Mouse (Mus musculus): ENCODE measurements around the gene Ugt1a6a. TPM values are rescaled to one million over a fixed set of nuclear protein-coding genes. Genes with fewer than 3 reads are reported as not detected.
A peak's percentile ranks its signal among the peaks of the same experiment; 100 is the strongest.
"Not testable (repeated sequence)": the region's sequence is repeated elsewhere in the genome, so short reads cannot be mapped to it uniquely, and the experiment has no call there.

The Ugt1a6a gene
- polyA plus RNA-seq, 1 experiment, result 2.1 TPM

GRCm38 (mm10) chr1:88104667-88105430 lies 29.8 kb upstream of the Ugt1a6a start:
- no peak for TF ChIP-seq POLR2A (IDR thresholded peaks at IDR 0.05; ENCODE audit: low read depth, low read length)
- no peak for TF ChIP-seq CTCF (IDR thresholded peaks at IDR 0.05; ENCODE audit: extremely low read depth, insufficient read length, insufficient replicate concordance, low read depth, low read length)

DNA sequence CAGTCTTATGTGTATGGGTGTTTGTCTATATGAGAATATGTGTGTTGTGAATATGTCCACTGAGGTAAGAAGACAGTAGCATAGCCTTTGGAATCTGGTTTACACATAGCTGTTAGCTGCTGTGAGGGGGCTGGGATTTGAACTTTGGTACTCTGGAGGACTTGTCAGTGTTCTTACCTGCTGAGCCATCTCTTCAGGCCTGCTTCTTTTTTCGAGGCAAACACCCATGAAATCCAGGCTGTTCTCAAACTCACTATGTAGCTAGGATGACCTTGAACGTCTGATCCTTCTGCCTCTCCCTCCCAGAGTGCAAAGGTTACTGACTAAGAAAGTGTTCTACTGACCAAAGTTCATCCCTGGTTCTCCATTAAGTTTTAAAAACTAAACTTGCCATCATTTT lies 29.0 kb upstream of the Ugt1a6a start:
- no peaks in the 10 kb centered on the region for H3K36me3 ChIP-seq (ENCODE audit: control insufficient read depth, insufficient read depth, low read length)
- H3K27ac ChIP-seq (ENCODE audit: insufficient read depth, low read depth, low read length), result no peak overlapping the region
- no peak overlapping the region for H3K4me3 ChIP-seq (ENCODE audit: low read depth, low read length)
- H3K4me1 ChIP-seq (ENCODE audit: control insufficient read depth, insufficient read depth, insufficient read length, low read length), result peaks cover 18% of the 10 kb centered on the region; the same call in 1 of the 2 replicates
- no peaks in the 10 kb centered on the region for H3K27me3 ChIP-seq (ENCODE audit: control insufficient read depth, insufficient read depth, low read length)
- WGBS, result 15% methylated on average over 2 of the region's 2 CpGs
- TF ChIP-seq CTCF (IDR thresholded peaks at IDR 0.05; ENCODE audit: extremely low read depth, insufficient read length, insufficient replicate concordance, low read depth, low read length) (no peak), POLR2A (IDR thresholded peaks at IDR 0.05; ENCODE audit: low read depth, low read length) (no peak)

More at GRCm38 (mm10) chr1:88104667-88105430, 29.8 kb upstream of the Ugt1a6a start:
- Histone ChIP-seq H3K36me3 (ENCODE audit: control insufficient read depth, insufficient read depth, low read length) (no peaks in the 10 kb centered on the region), H3K27ac (ENCODE audit: insufficient read depth, low read depth, low read length) (no peak overlapping the region), H3K4me1 (ENCODE audit: control insufficient read depth, insufficient read depth, insufficient read length, low read length) (peaks cover 18% of the 10 kb centered on the region; the same call in 1 of the 2 replicates), H3K4me3 (ENCODE audit: low read depth, low read length) (no peak overlapping the region), H3K27me3 (ENCODE audit: control insufficient read depth, insufficient read depth, low read length) (no peaks in the 10 kb centered on the region)
- 80% methylated on average over 1 of the region's 1 CpGs for WGBS

DNA sequence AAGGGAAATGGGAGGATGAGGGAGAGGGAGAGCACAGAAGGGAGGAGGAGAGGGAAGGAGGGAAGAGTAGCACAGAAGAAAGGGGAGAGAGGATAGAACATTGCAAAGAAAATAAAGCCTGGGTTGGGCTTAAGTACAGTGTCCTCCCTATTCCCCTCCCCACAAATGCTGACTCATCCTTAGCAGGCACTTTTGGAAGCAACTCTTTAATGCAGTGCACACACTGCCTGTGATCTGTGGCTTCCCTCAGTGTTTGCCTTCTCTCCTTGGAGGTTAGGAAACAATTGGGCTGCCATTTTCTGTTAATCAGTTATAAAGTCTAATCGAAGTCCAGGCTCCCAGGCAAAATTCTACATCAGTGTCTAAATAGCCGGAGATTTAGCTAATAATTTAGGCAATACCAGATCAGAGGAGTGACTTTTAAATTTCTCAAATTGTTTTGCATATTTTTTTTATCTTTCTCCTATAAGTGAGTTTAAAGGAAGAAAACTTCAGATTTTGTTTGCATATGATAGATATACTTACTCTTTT lies 25.5 kb upstream of the Ugt1a6a start:
- WGBS, result 20% methylated on average over 2 of the region's 2 CpGs

GRCm38 (mm10) chr1:88109604-88110003 lies 25.0 kb upstream of the Ugt1a6a start:
- H3K4me1 ChIP-seq (ENCODE audit: control insufficient read depth, insufficient read depth, insufficient read length, low read length), result peaks cover 11% of the 10 kb centered on the region; the same call in 1 of the 2 replicates
- H3K4me3 ChIP-seq (ENCODE audit: low read depth, low read length); H3K36me3 ChIP-seq (ENCODE audit: control insufficient read depth, insufficient read depth, low read length); H3K27me3 ChIP-seq (ENCODE audit: control insufficient read depth, insufficient read depth, low read length); H3K27ac ChIP-seq (ENCODE audit: insufficient read depth, low read depth, low read length): not testable (repeated sequence)
- WGBS, result 31% methylated on average over 2 of the region's 2 CpGs

More for the DNA sequence above, 25.5 kb upstream of the Ugt1a6a start:
- H3K27me3 ChIP-seq (ENCODE audit: control insufficient read depth, insufficient read depth, low read length); H3K4me3 ChIP-seq (ENCODE audit: low read depth, low read length); H3K36me3 ChIP-seq (ENCODE audit: control insufficient read depth, insufficient read depth, low read length); H3K27ac ChIP-seq (ENCODE audit: insufficient read depth, low read depth, low read length): not testable (repeated sequence)
- H3K4me1 ChIP-seq (ENCODE audit: control insufficient read depth, insufficient read depth, insufficient read length, low read length), result peaks cover 15% of the 10 kb centered on the region; the same call in 1 of the 2 replicates

GRCm38 (mm10) chr1:88112769-88113168 lies 21.8 kb upstream of the Ugt1a6a start:
- not testable (repeated sequence) for H3K4me1 ChIP-seq (ENCODE audit: control insufficient read depth, insufficient read depth, insufficient read length, low read length); H3K4me3 ChIP-seq (ENCODE audit: low read depth, low read length); H3K27me3 ChIP-seq (ENCODE audit: control insufficient read depth, insufficient read depth, low read length); H3K36me3 ChIP-seq (ENCODE audit: control insufficient read depth, insufficient read depth, low read length); H3K27ac ChIP-seq (ENCODE audit: insufficient read depth, low read depth, low read length)
- 78% methylated on average over 6 of the region's 6 CpGs for WGBS

DNA sequence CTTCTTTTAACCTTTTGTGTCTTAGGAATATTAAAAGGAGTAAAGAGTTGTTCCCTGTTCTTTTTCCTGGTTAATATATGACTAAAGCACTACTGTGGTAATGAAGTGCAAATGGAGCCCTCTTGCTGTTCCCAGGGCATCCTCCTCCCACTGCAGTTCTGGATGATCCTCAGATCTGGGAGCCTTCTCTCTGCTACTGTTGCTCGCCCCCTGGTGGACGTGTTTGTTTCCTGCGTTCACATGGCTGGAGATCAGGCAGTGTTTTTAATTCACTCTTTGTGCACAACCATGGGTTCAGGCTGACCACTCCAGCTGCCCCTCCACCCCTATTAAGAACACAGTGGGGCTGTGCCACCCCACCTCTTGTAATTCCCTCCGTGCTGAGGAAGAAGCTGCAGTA lies 14.1 kb upstream of the Ugt1a6a start:
- 0 out of 2 replicates have a peak, but pooled peaks have one; percentile 38 for TF ChIP-seq CTCF (IDR thresholded peaks at IDR 0.05; ENCODE audit: extremely low read depth, insufficient read length, insufficient replicate concordance, low read depth, low read length)
- H3K4me1 ChIP-seq (ENCODE audit: control insufficient read depth, insufficient read depth, insufficient read length, low read length); H3K4me3 ChIP-seq (ENCODE audit: low read depth, low read length); H3K27me3 ChIP-seq (ENCODE audit: control insufficient read depth, insufficient read depth, low read length); H3K27ac ChIP-seq (ENCODE audit: insufficient read depth, low read depth, low read length); H3K36me3 ChIP-seq (ENCODE audit: control insufficient read depth, insufficient read depth, low read length): not testable (repeated sequence)
- 16% methylated on average over 4 of the region's 4 CpGs for WGBS

DNA sequence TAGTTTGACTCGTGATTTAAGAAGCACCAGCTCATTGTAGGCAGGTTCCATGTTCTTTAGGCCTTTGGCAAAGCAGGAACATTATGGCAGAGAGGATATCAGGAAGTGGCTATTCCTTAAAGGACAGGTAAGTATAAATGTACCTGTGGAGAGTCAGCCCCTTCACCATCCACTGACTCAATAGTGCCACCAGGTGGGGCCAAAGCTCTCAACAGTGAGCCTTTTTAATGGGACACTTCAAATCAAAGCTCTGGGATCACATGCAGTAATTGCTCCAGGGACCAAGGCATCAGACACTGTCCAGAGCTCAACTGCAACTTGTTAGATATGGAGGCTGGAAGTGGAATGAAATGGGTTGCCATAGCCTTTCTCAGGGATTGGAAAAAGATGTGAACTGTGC lies 13.1 kb upstream of the Ugt1a6a start:
- not testable (repeated sequence) for H3K27me3 ChIP-seq (ENCODE audit: control insufficient read depth, insufficient read depth, low read length); H3K27ac ChIP-seq (ENCODE audit: insufficient read depth, low read depth, low read length); H3K4me1 ChIP-seq (ENCODE audit: control insufficient read depth, insufficient read depth, insufficient read length, low read length); H3K4me3 ChIP-seq (ENCODE audit: low read depth, low read length); H3K36me3 ChIP-seq (ENCODE audit: control insufficient read depth, insufficient read depth, low read length)
- TF ChIP-seq CTCF (IDR thresholded peaks at IDR 0.05; ENCODE audit: extremely low read depth, insufficient read length, insufficient replicate concordance, low read depth, low read length), result peak; percentile 24; the same call in 1 of the 2 replicates
- no CpG with 5 or more reads among the region's 1 CpGs for WGBS

- not testable (repeated sequence) for H3K4me1 ChIP-seq (ENCODE audit: control insufficient read depth, insufficient read depth, insufficient read length, low read length); H3K27ac ChIP-seq (ENCODE audit: insufficient read depth, low read depth, low read length); H3K36me3 ChIP-seq (ENCODE audit: control insufficient read depth, insufficient read depth, low read length); H3K27me3 ChIP-seq (ENCODE audit: control insufficient read depth, insufficient read depth, low read length); H3K4me3 ChIP-seq (ENCODE audit: low read depth, low read length)
- WGBS, result 79% methylated on average over 4 of the region's 4 CpGs
Measured at GRCm38 (mm10) chr1:88125827-88126360, 8.7 kb upstream of the Ugt1a6a start.

DNA sequence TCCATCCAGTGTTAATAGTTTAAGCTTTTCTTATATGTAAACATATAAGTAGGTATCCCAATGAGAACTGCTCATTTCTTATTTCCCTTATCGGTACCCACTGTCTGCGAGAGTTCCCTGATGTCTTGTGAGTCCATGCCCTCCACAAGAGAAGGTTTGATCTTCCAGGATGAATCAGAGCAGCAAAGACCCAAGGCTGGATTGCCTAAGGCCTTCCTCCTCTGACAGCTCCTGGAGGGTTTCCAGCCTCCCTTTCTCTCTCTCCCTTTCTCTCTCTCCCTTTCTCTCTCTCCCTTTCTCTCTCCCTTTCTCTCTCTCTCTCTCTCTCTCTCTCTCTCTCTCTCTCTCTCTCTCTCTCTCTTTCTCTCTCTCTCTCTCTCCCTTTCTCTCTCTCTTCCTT lies 5.5 kb upstream of the Ugt1a6a start:
- not testable (repeated sequence) for H3K27ac ChIP-seq (ENCODE audit: insufficient read depth, low read depth, low read length); H3K4me1 ChIP-seq (ENCODE audit: control insufficient read depth, insufficient read depth, insufficient read length, low read length); H3K4me3 ChIP-seq (ENCODE audit: low read depth, low read length); H3K36me3 ChIP-seq (ENCODE audit: control insufficient read depth, insufficient read depth, low read length); H3K27me3 ChIP-seq (ENCODE audit: control insufficient read depth, insufficient read depth, low read length)
- WGBS, result 43% methylated on average over 2 of the region's 2 CpGs

GRCm38 (mm10) chr1:88130223-88130622 lies 4.4 kb upstream of the Ugt1a6a start:
- H3K4me1 ChIP-seq (ENCODE audit: control insufficient read depth, insufficient read depth, insufficient read length, low read length); H3K27me3 ChIP-seq (ENCODE audit: control insufficient read depth, insufficient read depth, low read length); H3K27ac ChIP-seq (ENCODE audit: insufficient read depth, low read depth, low read length); H3K4me3 ChIP-seq (ENCODE audit: low read depth, low read length); H3K36me3 ChIP-seq (ENCODE audit: control insufficient read depth, insufficient read depth, low read length): not testable (repeated sequence)
- WGBS, result 29% methylated on average over 1 of the region's 1 CpGs

Measured in small intestine, adult 2 months (tissue).